Mouse (Mus musculus) midbrain, embryonic 12.5 days (tissue): ENCODE data around the gene Ccdc149. TPM values are rescaled to one million over a fixed set of nuclear protein-coding genes. Genes with fewer than 3 reads are reported as not detected.

Experiments
- ATAC-seq: fragments of 200-750 bp; cut with Nextera tagmentation; 2 replicates; pipeline ENCODE4 v1.8.0; 2017; ENCODE audit warnings: low read depth, moderate TSS enrichment, moderate library complexity; ENCODE audit not compliant: low FRiP score
- H3K27ac ChIP-seq: fragments of 300-500 bp; sonication (generic); replicated peaks from 2 replicates; pipeline ENCODE4 v1.5.1; 2016; ENCODE audit warnings: mild to moderate bottlenecking
- H3K27me3 ChIP-seq: fragments of 300-500 bp; sonication (generic); 2 replicates; pipeline ENCODE4 v1.6.1; 2016; ENCODE audit warnings: mild to moderate bottlenecking
- H3K36me3 ChIP-seq: fragments of 300-500 bp; sonication (generic); 2 replicates; pipeline ENCODE4 v1.6.1; 2016
- H3K4me1 ChIP-seq: fragments of 300-500 bp; sonication (generic); 2 replicates; pipeline ENCODE4 v1.6.1; 2016
- H3K4me2 ChIP-seq: fragments of 300-500 bp; sonication (generic); replicated peaks from 2 replicates; pipeline ENCODE4 v1.6.1; 2016; ENCODE audit warnings: mild to moderate bottlenecking, moderate library complexity
- H3K4me3 ChIP-seq: fragments of 300-500 bp; sonication (generic); 2 replicates; pipeline ENCODE4 v1.5.1; 2016; ENCODE audit warnings: mild to moderate bottlenecking
- H3K9ac ChIP-seq: fragments of 300-500 bp; sonication (generic); replicated peaks from 2 replicates; pipeline ENCODE4 v1.6.1; 2016; ENCODE audit warnings: mild to moderate bottlenecking, moderate library complexity
- H3K9me3 ChIP-seq: fragments of 300-500 bp; sonication (generic); 2 replicates; pipeline ENCODE4 v1.6.1; 2016; ENCODE audit warnings: mild to moderate bottlenecking
- WGBS: fragments of 180-500 bp; shearing (Covaris S2); methylation state at CpG from one replicate; pipeline ENCODE4 v1.1.7; 2016; 5-methylcytosine and 5-hydroxymethylcytosine counted together
- polyA plus RNA-seq: library from polyadenylated mRNA; unstranded; fragments of >200 nt; fragmentation: Nextera tagmentation; extraction: Ambion mirVana; gene quantifications from 2 replicates; pipeline ENCODE4 v1.2.1, GENCODE M21; 2016

Ccdc149 gene
- polyA plus RNA-seq, 1 experiment from 2014 or later: 5.1 TPM

DNA sequence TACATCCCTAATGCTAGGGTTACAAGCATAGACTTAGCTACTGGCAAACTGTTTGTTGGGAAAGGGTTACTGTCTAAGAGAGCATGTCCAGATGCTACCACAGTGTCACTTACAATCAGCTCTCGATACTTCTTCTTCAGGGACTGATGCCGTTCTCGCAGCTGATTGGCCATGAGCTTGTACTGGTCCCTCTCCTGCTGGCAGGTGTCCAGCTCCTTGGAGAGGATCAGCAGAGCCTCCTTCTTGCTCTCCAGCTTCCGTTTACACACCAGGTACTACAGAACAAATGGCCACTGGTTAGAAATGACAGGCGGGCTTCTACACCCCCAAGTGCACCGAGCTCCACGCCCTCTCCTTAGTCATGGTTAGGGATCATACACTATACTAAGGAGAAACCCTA is 32.4 kb downstream of the Ccdc149 start:
- no peaks in the 10 kb centered on the region for H3K36me3 ChIP-seq
- ATAC-seq: no peak
- 90% methylated on average over 7 of the region's 7 CpGs for WGBS
- H3K4me1 ChIP-seq: no peaks in the 10 kb centered on the region
- no peaks in the 10 kb centered on the region for H3K27me3 ChIP-seq
- no peak overlapping the region for H3K4me3 ChIP-seq
- no peak overlapping the region for H3K27ac ChIP-seq
- H3K9me3 ChIP-seq: no peaks in the 10 kb centered on the region
- H3K4me2 ChIP-seq: no peak overlapping the region
- no peak overlapping the region for H3K9ac ChIP-seq

DNA sequence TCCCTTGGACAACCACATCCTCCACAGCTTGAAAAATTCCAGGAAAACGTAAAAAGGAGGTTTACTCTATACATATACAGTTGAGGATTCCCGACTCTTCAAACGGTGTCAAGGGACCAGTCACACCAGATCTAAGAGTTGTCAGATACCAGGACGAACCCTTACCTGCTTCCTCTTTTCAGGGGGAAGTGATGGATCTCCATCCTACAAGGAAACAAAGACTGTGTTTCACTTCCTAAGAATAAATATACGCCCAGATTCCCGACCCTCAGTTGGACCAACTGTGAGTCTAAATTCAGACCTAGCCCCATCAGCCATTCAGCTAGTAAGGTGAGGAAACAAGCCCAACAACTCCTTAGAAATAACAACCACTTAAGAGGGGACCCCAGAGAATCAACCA is 35.8 kb downstream of the Ccdc149 start:
- WGBS: 85% methylated on average over 6 of the region's 6 CpGs

DNA sequence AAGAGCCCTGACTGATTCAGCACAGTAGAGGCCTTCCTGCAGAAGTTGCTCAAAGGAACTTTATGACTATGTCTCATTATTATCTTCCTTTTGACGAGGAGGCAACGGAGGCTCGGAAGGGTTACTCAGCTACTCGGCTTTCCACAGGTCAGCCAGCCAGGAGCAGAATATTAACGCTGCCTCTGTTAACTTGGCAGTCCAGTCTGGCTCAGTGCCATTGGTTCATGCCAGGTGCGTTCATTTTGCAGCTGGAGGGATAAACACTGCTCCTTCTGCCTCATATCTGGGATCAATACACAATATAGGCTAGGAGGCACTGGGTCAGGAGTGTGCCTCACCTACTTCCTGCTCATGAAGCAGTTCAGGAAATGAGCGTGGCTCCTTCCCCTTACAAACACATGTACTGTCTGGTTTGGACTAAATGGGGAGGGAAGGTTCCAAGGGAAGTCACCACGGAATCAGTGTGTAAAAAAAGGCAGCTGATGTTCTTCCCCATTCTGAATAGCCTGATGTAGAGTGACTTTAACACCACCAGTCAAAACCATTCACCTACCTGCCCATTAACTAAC is 40.0 kb downstream of the Ccdc149 start:
- Histone ChIP-seq H3K4me1 (0 out of 2 replicates have a peak, but pooled peaks cover 3% of the 10 kb centered on the region), H3K9me3 (no peaks in the 10 kb centered on the region), H3K4me2 (no peak overlapping the region), H3K36me3 (no peaks in the 10 kb centered on the region), H3K27me3 (0 out of 2 replicates have a peak, but pooled peaks cover 2% of the 10 kb centered on the region), H3K9ac (no peak overlapping the region), H3K4me3 (no peak overlapping the region), H3K27ac (no peak overlapping the region)
- 76% methylated on average over 8 of the region's 8 CpGs for WGBS
- no peak for ATAC-seq

More for the DNA sequence above, 35.8 kb downstream of the Ccdc149 start:
- Histone ChIP-seq H3K4me1 (no peaks in the 10 kb centered on the region), H3K27ac (no peak overlapping the region), H3K9ac (no peak overlapping the region), H3K36me3 (no peaks in the 10 kb centered on the region), H3K4me2 (no peak overlapping the region), H3K27me3 (0 out of 2 replicates have a peak, but pooled peaks cover 2% of the 10 kb centered on the region), H3K9me3 (no peaks in the 10 kb centered on the region), H3K4me3 (no peak overlapping the region)
- ATAC-seq: no peak

DNA sequence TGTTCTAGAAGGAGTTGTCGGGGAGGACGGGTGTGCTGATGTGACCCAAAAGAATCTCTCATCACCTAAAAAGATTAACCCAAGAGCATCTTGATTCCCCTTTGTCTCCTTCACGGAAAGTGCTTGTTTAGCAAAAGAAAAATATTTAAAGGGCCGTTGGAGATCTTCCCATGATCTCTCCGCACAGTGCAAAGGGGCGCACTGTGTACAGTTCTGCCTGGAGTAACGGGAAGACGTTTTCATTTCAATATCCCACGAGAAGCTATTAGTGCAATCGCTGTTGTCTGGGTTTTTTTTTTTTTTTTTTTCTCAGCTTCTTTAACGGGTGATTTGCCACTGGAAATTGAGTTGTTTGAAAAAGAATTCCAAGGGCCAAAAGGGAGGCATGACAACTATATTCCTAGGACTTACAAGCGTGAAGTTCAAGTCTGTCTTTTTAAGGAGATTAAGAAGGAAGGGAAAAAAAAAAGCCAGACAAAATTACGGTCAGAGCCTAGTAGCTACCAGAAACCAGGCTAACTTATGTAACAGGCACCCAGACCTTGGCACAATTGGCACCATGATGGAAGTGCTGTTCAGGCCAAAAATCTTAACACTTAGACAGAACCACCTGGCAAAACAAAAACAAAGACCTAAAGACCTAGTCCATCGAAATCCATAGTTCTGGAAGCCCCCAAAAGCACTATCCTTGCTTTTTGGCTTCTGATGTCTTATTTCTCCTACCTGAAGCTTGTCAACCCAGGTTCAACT is 41.4 kb downstream of the Ccdc149 start:
- no peak overlapping the region for H3K4me3 ChIP-seq
- no peak overlapping the region for H3K9ac ChIP-seq
- H3K27ac ChIP-seq: no peak overlapping the region
- ATAC-seq: no peak
- H3K27me3 ChIP-seq: 0 out of 2 replicates have a peak, but pooled peaks cover 2% of the 10 kb centered on the region
- H3K36me3 ChIP-seq: no peaks in the 10 kb centered on the region
- H3K9me3 ChIP-seq: no peaks in the 10 kb centered on the region
- H3K4me2 ChIP-seq: no peak overlapping the region
- 63% methylated on average over 14 of the region's 14 CpGs for WGBS
- 0 out of 2 replicates have a peak, but pooled peaks cover 3% of the 10 kb centered on the region for H3K4me1 ChIP-seq

DNA sequence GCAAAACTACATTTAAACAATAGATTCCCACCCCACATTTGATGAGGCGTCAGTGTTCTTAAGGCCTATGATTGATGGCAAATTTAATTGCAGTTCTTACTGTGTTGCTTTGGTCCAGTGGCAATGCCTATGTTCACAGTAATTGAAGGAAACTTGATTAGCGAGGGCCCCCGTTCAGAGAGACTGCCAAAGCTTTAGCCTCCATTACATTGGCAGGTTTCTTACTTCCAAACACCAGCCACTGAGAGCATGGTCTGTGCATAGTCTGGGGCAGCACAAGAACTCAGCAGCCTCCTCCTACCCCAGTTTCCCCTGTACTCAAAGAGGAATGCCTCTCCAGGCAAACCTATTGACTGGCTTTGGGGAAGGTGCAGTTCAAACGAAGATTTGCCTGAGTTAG is 42.7 kb downstream of the Ccdc149 start:
- H3K4me3 ChIP-seq: no peak overlapping the region
- no peak overlapping the region for H3K27ac ChIP-seq
- 64% methylated on average over 4 of the region's 4 CpGs for WGBS
- H3K36me3 ChIP-seq: no peaks in the 10 kb centered on the region
- no peak for ATAC-seq
- H3K9me3 ChIP-seq: no peaks in the 10 kb centered on the region
- H3K27me3 ChIP-seq: 0 out of 2 replicates have a peak, but pooled peaks cover 2% of the 10 kb centered on the region
- no peak overlapping the region for H3K4me2 ChIP-seq
- H3K4me1 ChIP-seq: 0 out of 2 replicates have a peak, but pooled peaks cover 3% of the 10 kb centered on the region
- H3K9ac ChIP-seq: no peak overlapping the region

DNA sequence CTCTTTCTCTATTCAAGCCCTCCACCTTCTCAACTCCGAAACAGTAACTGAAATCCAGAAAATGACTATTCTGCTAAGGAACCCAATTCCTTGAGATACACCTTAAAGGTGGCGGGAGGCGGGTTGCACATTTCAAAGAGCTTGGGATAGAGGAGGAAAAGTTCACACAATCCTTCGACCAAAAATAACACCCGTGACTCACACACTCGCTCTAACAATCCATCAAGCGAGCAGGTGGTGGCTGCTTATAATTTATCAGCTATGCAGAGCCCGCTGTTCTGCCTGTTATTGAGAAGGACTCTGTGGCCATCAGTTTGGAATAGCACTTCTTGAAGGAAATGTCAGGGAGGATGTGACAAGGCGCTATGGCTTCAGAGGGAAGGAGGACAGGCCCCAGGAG is 45.5 kb downstream of the Ccdc149 start:
- H3K9ac ChIP-seq: no peak overlapping the region
- H3K27ac ChIP-seq: no peak overlapping the region
- no peaks in the 10 kb centered on the region for H3K9me3 ChIP-seq
- H3K27me3 ChIP-seq: no peaks in the 10 kb centered on the region
- H3K36me3 ChIP-seq: no peaks in the 10 kb centered on the region
- no peak overlapping the region for H3K4me2 ChIP-seq
- WGBS: 94% methylated on average over 9 of the region's 9 CpGs
- H3K4me3 ChIP-seq: no peak overlapping the region
- ATAC-seq: no peak
- H3K4me1 ChIP-seq: 0 out of 2 replicates have a peak, but pooled peaks cover 3% of the 10 kb centered on the region

DNA sequence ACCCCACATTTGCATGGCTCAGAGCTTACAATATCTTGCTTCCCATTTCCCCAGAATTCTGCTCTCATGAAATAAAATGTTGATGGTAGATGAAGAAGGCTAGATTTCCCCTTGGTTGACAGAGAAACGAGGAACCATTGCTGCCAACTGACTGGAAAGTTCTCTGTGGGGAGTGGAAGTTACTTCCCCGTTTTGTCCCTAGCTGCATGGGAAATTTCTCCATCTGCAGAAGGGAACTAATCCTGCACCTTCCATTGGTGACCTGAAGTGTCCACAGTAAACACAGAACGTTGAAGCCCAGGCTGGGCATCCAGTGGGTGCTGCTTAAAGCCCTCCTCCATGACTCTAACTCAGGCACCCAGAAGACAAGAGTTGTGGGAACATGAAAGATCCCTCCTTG is 47.4 kb downstream of the Ccdc149 start:
- no peak overlapping the region for H3K4me2 ChIP-seq
- H3K4me1 ChIP-seq: 0 out of 2 replicates have a peak, but pooled peaks cover 3% of the 10 kb centered on the region
- no peak overlapping the region for H3K9ac ChIP-seq
- no peaks in the 10 kb centered on the region for H3K36me3 ChIP-seq
- 75% methylated on average over 3 of the region's 3 CpGs for WGBS
- no peaks in the 10 kb centered on the region for H3K27me3 ChIP-seq
- H3K4me3 ChIP-seq: no peak overlapping the region
- H3K9me3 ChIP-seq: no peaks in the 10 kb centered on the region
- no peak for ATAC-seq
- no peak overlapping the region for H3K27ac ChIP-seq

DNA sequence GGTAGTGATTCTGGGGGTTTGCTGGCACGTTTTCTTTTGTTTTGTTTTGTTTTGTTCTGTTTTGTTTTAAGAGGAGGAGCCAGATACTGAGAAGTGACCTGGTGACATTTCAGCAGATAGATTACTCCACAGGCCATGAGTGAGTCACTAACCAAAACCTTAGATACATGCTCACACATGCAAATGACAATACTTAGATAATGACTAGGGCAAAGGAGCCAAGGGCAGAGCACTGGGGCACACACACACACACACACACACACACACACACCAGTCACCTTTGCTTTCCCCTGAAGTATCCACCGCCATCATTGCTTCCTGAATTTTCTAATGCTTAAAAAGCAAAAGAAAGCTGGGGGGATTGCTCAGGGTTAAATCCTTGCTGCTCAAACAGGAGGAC is 54.8 kb downstream of the Ccdc149 start:
- H3K27ac ChIP-seq: no peak overlapping the region
- 66% methylated on average over 2 of the region's 2 CpGs for WGBS
- H3K4me2 ChIP-seq: no peak overlapping the region
- H3K9me3 ChIP-seq: no peaks in the 10 kb centered on the region
- no peaks in the 10 kb centered on the region for H3K27me3 ChIP-seq
- no peaks in the 10 kb centered on the region for H3K4me1 ChIP-seq
- H3K4me3 ChIP-seq: no peak overlapping the region
- H3K36me3 ChIP-seq: no peaks in the 10 kb centered on the region
- ATAC-seq: no peak
- no peak overlapping the region for H3K9ac ChIP-seq

DNA sequence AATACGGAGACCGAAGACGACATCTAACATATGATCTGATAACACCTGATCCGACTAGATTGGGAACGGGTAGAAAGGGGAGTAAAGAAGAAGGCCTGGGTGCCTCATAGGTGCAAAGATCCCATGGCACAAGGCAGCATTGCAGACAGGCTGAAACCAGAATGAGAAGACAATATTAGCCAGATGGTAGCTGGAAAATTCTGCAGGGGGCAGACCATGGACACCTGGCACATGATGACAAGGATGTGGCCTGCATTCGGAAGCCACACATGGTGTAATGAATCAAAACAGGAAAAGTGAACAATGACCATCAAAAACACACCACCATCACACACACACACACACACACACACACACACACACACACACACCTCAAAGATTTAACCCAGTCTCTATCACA is 55.4 kb downstream of the Ccdc149 start:
- WGBS: 93% methylated on average over 6 of the region's 6 CpGs
- no peak overlapping the region for H3K4me2 ChIP-seq
- no peak overlapping the region for H3K9ac ChIP-seq

DNA sequence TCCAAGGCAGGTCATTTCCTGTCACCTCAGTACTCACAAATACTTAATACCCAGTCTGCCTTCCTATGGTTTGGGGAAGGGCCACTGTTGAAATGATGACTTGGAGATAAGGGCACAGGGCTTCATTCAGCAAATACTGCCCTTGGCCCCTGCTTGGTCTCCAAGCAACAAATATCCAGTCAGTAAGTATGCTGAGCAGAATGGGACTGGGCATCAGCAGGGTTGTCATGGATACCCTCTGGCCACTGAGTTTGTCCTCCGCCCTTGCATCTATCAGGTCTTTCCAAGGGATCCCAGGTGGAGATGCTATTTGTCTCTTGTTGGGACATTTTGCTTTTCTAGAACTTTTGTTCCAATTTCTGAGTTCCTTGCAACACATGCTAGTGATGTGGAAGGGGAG is 56.1 kb downstream of the Ccdc149 start:
- Histone ChIP-seq H3K27me3 (no peaks in the 10 kb centered on the region), H3K4me2 (no peak overlapping the region), H3K27ac (no peak overlapping the region), H3K4me3 (no peak overlapping the region), H3K36me3 (no peaks in the 10 kb centered on the region), H3K4me1 (no peaks in the 10 kb centered on the region), H3K9me3 (no peaks in the 10 kb centered on the region), H3K9ac (no peak overlapping the region)
- 20% methylated on average over 1 of the region's 1 CpGs for WGBS
- ATAC-seq: no peak

More for the DNA sequence above, 55.4 kb downstream of the Ccdc149 start:
- no peaks in the 10 kb centered on the region for H3K27me3 ChIP-seq
- ATAC-seq: no peak
- no peak overlapping the region for H3K4me3 ChIP-seq
- H3K36me3 ChIP-seq: no peaks in the 10 kb centered on the region
- H3K27ac ChIP-seq: no peak overlapping the region
- H3K9me3 ChIP-seq: no peaks in the 10 kb centered on the region
- no peaks in the 10 kb centered on the region for H3K4me1 ChIP-seq

DNA sequence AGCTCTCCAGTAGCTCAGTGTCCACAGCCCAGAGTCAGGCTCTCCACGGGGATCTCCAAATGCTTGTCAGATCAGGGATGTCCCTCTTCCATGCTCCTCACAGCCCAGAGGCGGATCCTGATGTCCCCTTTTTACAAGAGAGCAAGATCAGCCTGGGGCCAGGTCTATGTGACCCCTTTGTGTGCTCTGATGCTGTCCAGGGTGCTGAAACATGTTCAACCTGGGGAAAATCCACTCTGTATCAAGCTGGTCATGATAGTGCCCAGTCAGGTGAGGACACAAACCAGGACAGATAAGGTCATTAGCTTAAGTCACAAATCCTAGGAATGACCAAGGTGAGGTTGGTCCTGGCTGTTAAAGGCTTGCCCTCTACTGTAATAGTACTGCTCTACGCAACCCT is 59.8 kb downstream of the Ccdc149 start:
- ATAC-seq: no peak
- Histone ChIP-seq H3K36me3 (no peaks in the 10 kb centered on the region), H3K4me2 (no peak overlapping the region), H3K9me3 (no peaks in the 10 kb centered on the region), H3K27ac (no peak overlapping the region), H3K9ac (no peak overlapping the region), H3K4me1 (no peaks in the 10 kb centered on the region), H3K4me3 (no peak overlapping the region), H3K27me3 (no peaks in the 10 kb centered on the region)
- WGBS: 57% methylated on average over 3 of the region's 3 CpGs

DNA sequence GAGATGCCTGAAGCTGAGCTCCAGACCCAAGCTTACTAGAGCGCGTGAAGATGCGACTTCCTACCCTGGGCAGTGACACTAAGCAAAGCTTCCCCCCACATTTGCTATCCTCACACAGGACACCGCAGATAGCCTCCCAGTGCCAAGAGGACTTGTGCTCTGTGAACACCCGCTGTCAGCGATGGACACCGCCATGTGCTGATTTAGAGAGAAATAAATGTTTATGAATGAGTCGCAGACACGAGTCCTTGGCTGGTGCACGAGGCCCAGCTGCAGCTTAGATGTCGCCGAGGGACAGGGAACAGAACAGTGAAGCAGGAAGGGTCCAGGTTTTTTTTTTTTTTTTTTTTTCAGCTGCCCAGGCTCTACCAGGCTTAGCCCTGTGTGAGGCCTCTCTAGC is 61.1 kb downstream of the Ccdc149 start:
- no peak overlapping the region for H3K9ac ChIP-seq
- no peaks in the 10 kb centered on the region for H3K9me3 ChIP-seq
- no peaks in the 10 kb centered on the region for H3K27me3 ChIP-seq
- no peak overlapping the region for H3K27ac ChIP-seq
- no peaks in the 10 kb centered on the region for H3K4me1 ChIP-seq
- no peak overlapping the region for H3K4me3 ChIP-seq
- H3K4me2 ChIP-seq: no peak overlapping the region
- no peak for ATAC-seq
- H3K36me3 ChIP-seq: no peaks in the 10 kb centered on the region
- WGBS: 88% methylated on average over 12 of the region's 12 CpGs
